In the genomic region with DNA sequence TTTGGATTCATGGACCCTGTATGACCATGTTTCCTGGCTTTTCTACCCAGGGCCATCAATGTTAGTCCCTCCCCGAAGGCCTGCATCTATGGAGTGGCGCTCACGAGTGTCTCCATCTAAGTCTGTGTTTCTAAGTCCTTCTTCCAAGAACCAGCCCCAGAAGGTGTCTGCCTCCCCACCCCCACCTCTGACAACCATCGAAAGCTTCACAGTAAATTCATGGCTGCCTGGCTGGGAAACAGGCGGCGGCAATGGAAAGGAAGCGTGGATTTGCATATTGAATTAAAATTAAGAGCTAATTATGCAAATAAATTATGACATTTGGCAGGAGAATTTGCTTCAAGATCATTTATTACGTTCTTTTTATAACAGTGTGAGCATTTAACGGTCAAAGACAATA, we compare ENCODE assay signal across 28 mouse cellular contexts.
"Had no signal": no experiment of that assay in that cellular context is flagged by ENCODE, and none has a peak within 500 bp of the region (broad histone marks: within the 10 kb centered on the region; RNA-seq: fewer than 3 reads in every experiment).

No protein-coding gene starts in this region.

- H3K4me1 ChIP-seq: heart, embryonic 13.5 days; heart, embryonic 15.5 days; intestine, embryonic 15.5 days; liver, embryonic 12.5 days had no signal

- ATAC-seq: hindbrain, embryonic 16.5 days; inflammation-experienced regulatory T-cells, adult 6 months; intestine, embryonic 15.5 days; intestine, postnatal 0 days; liver, embryonic 12.5 days had no signal

- H3K4me2 ChIP-seq: heart, embryonic 11.5 days; heart, embryonic 13.5 days; heart, embryonic 15.5 days; hindbrain, embryonic 12.5 days; hindbrain, embryonic 14.5 days; intestine, embryonic 15.5 days; limb, embryonic 13.5 days; limb, embryonic 15.5 days; liver, embryonic 12.5 days had no signal

- H3K4me3 ChIP-seq: heart, adult 2 months; heart, embryonic 13.5 days; heart, embryonic 15.5 days; hindbrain, embryonic 10.5 days; hindbrain, embryonic 12.5 days; intestine, embryonic 15.5 days; layer of hippocampus, adult 2 months; limb, embryonic 13.5 days; limb, embryonic 15.5 days; liver, embryonic 12.5 days had no signal

- DNase-seq: gastrocnemius, postnatal 14 days; gastrocnemius, postnatal 36 days; heart, adult 11 months; heart, adult 2 months; heart, postnatal 14 days; heart, postnatal 4 days; kidney, adult 18-20 months; kidney, adult 8-10 months; kidney, postnatal 10 days; kidney, postnatal 25 days; kidney, postnatal 4 days; layer of hippocampus, postnatal 36 days; left cerebral cortex, postnatal 4 days had no signal

- H3K27ac ChIP-seq: heart, adult 2 months; heart, embryonic 13.5 days; heart, embryonic 15.5 days; hindbrain, embryonic 10.5 days; hindbrain, embryonic 12.5 days; hindbrain, embryonic 14.5 days; intestine, embryonic 15.5 days; layer of hippocampus, adult 2 months; limb, embryonic 13.5 days; limb, embryonic 15.5 days; liver, embryonic 12.5 days; liver, embryonic 14.5 days had no signal

- H3K36me3 ChIP-seq: heart, embryonic 13.5 days; heart, embryonic 15.5 days; hindbrain, embryonic 10.5 days; hindbrain, embryonic 12.5 days; intestine, embryonic 15.5 days; limb, embryonic 13.5 days; limb, embryonic 15.5 days; liver, embryonic 12.5 days had no signal

- H3K9ac ChIP-seq: heart, embryonic 13.5 days; heart, embryonic 15.5 days; hindbrain, embryonic 12.5 days; hindbrain, embryonic 14.5 days; intestine, embryonic 15.5 days; limb, embryonic 13.5 days; limb, embryonic 15.5 days; liver, embryonic 12.5 days; liver, embryonic 14.5 days had no signal

- H3K9me3 ChIP-seq: heart, embryonic 13.5 days; heart, embryonic 15.5 days; hindbrain, embryonic 10.5 days; hindbrain, embryonic 12.5 days; intestine, embryonic 15.5 days; limb, embryonic 13.5 days; limb, embryonic 15.5 days; liver, embryonic 12.5 days had no signal
